Mouse (Mus musculus) urinary bladder, adult 2 months (tissue): ENCODE data around the gene Olfr823. TPM values are rescaled to one million over a fixed set of nuclear protein-coding genes. Genes with fewer than 3 reads are reported as not detected.
"Not testable (repeated sequence)": the region's sequence is repeated elsewhere in the genome, so short reads cannot be mapped to it uniquely, and the experiment has no call there.

Experiments
- DNase-seq: peaks from one replicate; pipeline ENCODE4 v3.0.0; 2022; ENCODE audit warnings: low spot score
- polyA plus RNA-seq: library from polyadenylated mRNA; depleted of rRNA; stranded (reverse); fragments of >200 nt; gene quantifications from 2 replicates; pipeline ENCODE4 v1.2.3, GENCODE M21; 2012; rRNA removed

Gene Olfr823
- polyA plus RNA-seq, result not detected in 2 replicates

DNA sequence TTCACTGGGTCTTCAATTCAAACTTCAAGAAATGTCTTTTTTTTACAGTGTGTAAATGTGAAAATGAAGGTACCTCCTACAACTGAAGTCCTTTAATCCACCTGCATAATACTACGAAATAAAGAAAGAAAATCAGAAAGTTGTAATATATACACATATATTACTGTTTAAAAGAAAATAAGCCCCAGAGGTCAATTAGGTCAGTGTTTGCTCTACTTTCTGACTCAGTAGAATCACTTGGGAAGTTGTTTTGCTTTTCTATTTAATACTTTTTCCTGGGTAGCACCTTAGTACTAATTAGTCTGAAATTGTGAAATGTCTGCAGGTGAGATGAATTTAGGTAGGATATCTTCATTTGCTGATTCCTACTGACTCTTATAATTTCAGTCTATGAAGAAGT is at the start of gene Olfr823:
TSS of gene Olfr823 (minus strand) at position 101 of the 400 bp plus-strand sequence.
- not testable (repeated sequence) for DNase-seq

- DNase-seq, result no peak
Measured at GRCm38 (mm10) chr10:130144121-130144520, 28.9 kb upstream of the Olfr823 start.

GRCm38 (mm10) chr10:130142481-130142880 is 27.3 kb upstream of the Olfr823 start:
- not testable (repeated sequence) for DNase-seq

- DNase-seq, result no peak
Measured at GRCm38 (mm10) chr10:130134811-130135210, 19.6 kb upstream of the Olfr823 start.

DNA sequence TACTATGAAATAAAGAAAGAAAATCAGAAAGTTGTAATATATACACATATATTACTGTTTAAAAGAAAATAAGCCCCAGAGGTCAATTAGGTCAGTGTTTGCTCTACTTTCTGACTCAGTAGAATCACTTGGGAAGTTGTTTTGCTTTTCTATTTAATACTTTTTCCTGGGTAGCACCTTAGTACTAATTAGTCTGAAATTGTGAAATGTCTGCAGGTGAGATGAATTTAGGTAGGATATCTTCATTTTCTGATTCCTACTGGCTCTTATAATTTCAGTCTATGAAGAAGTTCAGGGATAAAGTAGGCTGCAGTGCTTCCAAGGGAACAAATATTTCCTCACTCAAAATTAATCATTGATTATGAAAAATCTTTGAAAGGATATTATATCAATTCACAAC is 14.7 kb upstream of the Olfr823 start, which contains the start of gene Olfr824:
TSS of gene Olfr824 (minus strand) at position 101 of the 400 bp plus-strand sequence.
- DNase-seq, result not testable (repeated sequence)

DNA sequence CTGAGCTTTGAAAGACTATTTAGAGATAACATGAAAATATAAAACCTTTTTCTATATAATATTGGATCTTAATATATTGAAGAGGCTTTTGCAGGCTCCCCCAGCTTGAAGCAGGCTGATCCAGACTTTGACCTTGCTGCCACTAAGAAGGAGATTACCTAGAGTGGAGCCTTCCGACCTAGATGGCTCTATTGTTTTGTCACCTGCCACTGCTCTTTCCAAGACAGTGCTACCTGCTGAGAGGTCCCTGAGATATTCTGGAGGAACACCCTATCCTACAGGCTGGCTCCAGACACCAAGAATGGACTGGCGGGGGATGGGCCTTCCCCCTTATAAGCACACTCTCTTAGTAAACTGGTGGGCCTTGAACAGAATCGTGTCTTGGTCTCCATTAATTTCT is 862 bp upstream of the Olfr823 start:
- not testable (repeated sequence) for DNase-seq

- no peak for DNase-seq
Measured at GRCm38 (mm10) chr10:130096104-130096503, 19.1 kb downstream of the Olfr823 start.

GRCm38 (mm10) chr10:130092838-130093440 is 22.2 kb downstream of the Olfr823 start:
- no peak for DNase-seq

GRCm38 (mm10) chr10:130070910-130071309 is 44.3 kb downstream of the Olfr823 start, which contains the start of gene Olfr822:
Gene Olfr822 (plus strand): TSS chr10:130071210.
- no peak for DNase-seq

Other genes starting within 250 kb of the Olfr823 start
- gene Olfr814, start 235.5 kb downstream of the Olfr823 start, polyA plus RNA-seq, result not detected in 2 replicates
- not detected in 2 replicates for gene Olfr815, start 209.5 kb downstream of the Olfr823 start, polyA plus RNA-seq
- not detected in 2 replicates for gene Olfr816, start 199.8 kb downstream of the Olfr823 start, polyA plus RNA-seq
- not detected in 2 replicates for gene Olfr818, start 166.3 kb downstream of the Olfr823 start, polyA plus RNA-seq
- not detected in 2 replicates for gene Olfr819, start 148.1 kb downstream of the Olfr823 start, polyA plus RNA-seq
- gene Olfr247, start 139.2 kb downstream of the Olfr823 start, polyA plus RNA-seq, result not detected in 2 replicates
- not detected in 2 replicates for gene Gm10310, start 130.3 kb downstream of the Olfr823 start, polyA plus RNA-seq
- not detected in 2 replicates for gene Olfr820, start 102.8 kb downstream of the Olfr823 start, polyA plus RNA-seq
- gene Olfr821, start 85.0 kb downstream of the Olfr823 start, polyA plus RNA-seq, result not detected in 2 replicates
- not detected in 2 replicates for gene Olfr822, start 44.2 kb downstream of the Olfr823 start, polyA plus RNA-seq
- not detected in 2 replicates for gene Olfr824, start 14.6 kb upstream of the Olfr823 start, polyA plus RNA-seq
- not detected in 2 replicates for gene Olfr825, start 51.4 kb upstream of the Olfr823 start, polyA plus RNA-seq
- gene Olfr826, start 68.8 kb upstream of the Olfr823 start, polyA plus RNA-seq, result not detected in 2 replicates
- not detected in 2 replicates for gene Olfr827, start 99.0 kb upstream of the Olfr823 start, polyA plus RNA-seq
- not detected in 2 replicates for gene Neurod4, start 164.9 kb upstream of the Olfr823 start, polyA plus RNA-seq
- 0.93 and 1.1 TPM in 2 replicates for gene Tespa1, start 207.5 kb upstream of the Olfr823 start, polyA plus RNA-seq